Mouse (Mus musculus) heart, embryonic 15.5 days (tissue): Measurements from ENCODE around the gene Lamtor2. TPM values are rescaled to one million over a fixed set of nuclear protein-coding genes. Genes with fewer than 3 reads are reported as not detected.

ENCODE experiments used
- ATAC-seq: fragments of 200-750 bp; cut with Nextera tagmentation; replicated peaks from 2 replicates; pipeline ENCODE4 v1.8.0; 2017; ENCODE audit warnings: low read depth, moderate TSS enrichment; ENCODE audit not compliant: insufficient number of reproducible peaks, insufficient read depth, low FRiP score
- H3K27ac ChIP-seq: fragments of 300-500 bp; sonication (generic); 2 replicates; pipeline ENCODE4 v1.5.1; 2015; ENCODE audit warnings: mild to moderate bottlenecking, inconsistent platforms
- H3K27me3 ChIP-seq: fragments of 300-500 bp; sonication (generic); 2 replicates; pipeline ENCODE4 v1.6.1; 2015; ENCODE audit warnings: inconsistent platforms
- H3K36me3 ChIP-seq: fragments of 300-500 bp; sonication (generic); 2 replicates; pipeline ENCODE4 v1.6.1; 2015; ENCODE audit warnings: mild to moderate bottlenecking, inconsistent platforms
- H3K4me1 ChIP-seq: fragments of 300-500 bp; sonication (generic); replicated peaks from 2 replicates; pipeline ENCODE4 v1.6.1; 2015; ENCODE audit warnings: inconsistent platforms
- H3K4me2 ChIP-seq: fragments of 300-500 bp; sonication (generic); 2 replicates; pipeline ENCODE4 v1.6.1; 2015; ENCODE audit warnings: inconsistent platforms, mild to moderate bottlenecking, moderate library complexity
- H3K4me3 ChIP-seq: fragments of 300-500 bp; sonication (generic); 2 replicates; pipeline ENCODE4 v1.5.1; 2015; ENCODE audit warnings: mild to moderate bottlenecking, inconsistent platforms
- H3K9ac ChIP-seq: fragments of 300-500 bp; sonication (generic); 2 replicates; pipeline ENCODE4 v1.6.1; 2015; ENCODE audit warnings: mild to moderate bottlenecking, inconsistent platforms
- H3K9me3 ChIP-seq: fragments of 300-500 bp; sonication (generic); replicated peaks from 2 replicates; pipeline ENCODE4 v1.6.1; 2016; ENCODE audit warnings: inconsistent platforms
- WGBS: fragments of 180-500 bp; shearing (Covaris S2); methylation state at CpG from one replicate; pipeline ENCODE4 v1.1.7; 2015; ENCODE audit warnings: mixed read lengths; 5-methylcytosine and 5-hydroxymethylcytosine counted together
- polyA plus RNA-seq: library from polyadenylated mRNA; unstranded; fragments of >200 nt; fragmentation: Nextera tagmentation; extraction: Ambion mirVana; gene quantifications from 2 replicates; pipeline ENCODE4 v1.2.1, GENCODE M21; 2015

The Lamtor2 gene
- polyA plus RNA-seq, 1 experiment from 2014 or later = 119 TPM

GRCm38 (mm10) chr3:88521803-88522331 is 31.0 kb downstream of the Lamtor2 start:
- peaks cover 14% of the 10 kb centered on the region; the same call in 1 of the 2 replicates for H3K4me1 ChIP-seq
- no peak overlapping the region for H3K9ac ChIP-seq
- no peaks in the 10 kb centered on the region for H3K27me3 ChIP-seq
- 27% methylated on average over 9 of the region's 9 CpGs for WGBS
- ATAC-seq = no peak
- H3K4me2 ChIP-seq = no peak overlapping the region
- no peaks in the 10 kb centered on the region for H3K9me3 ChIP-seq
- H3K36me3 ChIP-seq = no peaks in the 10 kb centered on the region
- H3K27ac ChIP-seq = no peak overlapping the region
- no peak overlapping the region for H3K4me3 ChIP-seq

GRCm38 (mm10) chr3:88521156-88521555 is 31.7 kb downstream of the Lamtor2 start:
- Histone ChIP-seq H3K36me3 (no peaks in the 10 kb centered on the region), H3K27me3 (no peaks in the 10 kb centered on the region), H3K9ac (no peak overlapping the region), H3K4me1 (peaks cover 9% of the 10 kb centered on the region; the same call in 1 of the 2 replicates), H3K4me3 (no peak overlapping the region), H3K4me2 (no peak overlapping the region), H3K27ac (no peak overlapping the region), H3K9me3 (no peaks in the 10 kb centered on the region)
- ATAC-seq = no peak
- WGBS = 91% methylated on average over 6 of the region's 6 CpGs

- H3K4me3 ChIP-seq = no peak overlapping the region
- H3K27ac ChIP-seq = no peak overlapping the region
- no peaks in the 10 kb centered on the region for H3K27me3 ChIP-seq
- ATAC-seq = no peak
- no peak overlapping the region for H3K9ac ChIP-seq
- no peaks in the 10 kb centered on the region for H3K36me3 ChIP-seq
- H3K4me2 ChIP-seq = no peak overlapping the region
- H3K9me3 ChIP-seq = no peaks in the 10 kb centered on the region
- WGBS = 72% methylated on average over 2 of the region's 2 CpGs
- H3K4me1 ChIP-seq = peaks cover 13% of the 10 kb centered on the region; the same call in 1 of the 2 replicates
Observed at GRCm38 (mm10) chr3:88520078-88520477, 32.8 kb downstream of the Lamtor2 start.

DNA sequence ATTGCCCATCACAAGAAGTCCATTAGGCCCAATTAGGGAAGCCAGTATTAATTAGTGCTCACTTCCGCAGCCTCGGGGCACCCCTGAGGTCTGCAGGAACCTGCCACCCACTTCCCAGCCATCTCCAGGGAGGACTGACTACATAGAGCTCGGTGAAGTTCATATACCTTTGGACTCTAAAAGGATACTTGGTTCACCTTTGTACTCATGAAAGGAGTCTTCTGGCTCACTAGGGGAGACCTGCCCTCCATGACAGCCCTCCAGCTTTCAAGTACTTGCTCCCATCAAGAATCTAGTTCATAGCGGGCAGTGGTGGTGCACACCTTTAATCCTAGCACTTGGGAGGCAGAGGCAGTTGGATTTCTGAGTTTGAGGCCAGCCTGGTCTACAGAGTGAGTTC is 34.5 kb downstream of the Lamtor2 start:
- H3K27me3 ChIP-seq = no peaks in the 10 kb centered on the region
- H3K4me3 ChIP-seq = no peak overlapping the region
- H3K36me3 ChIP-seq = no peaks in the 10 kb centered on the region
- H3K9me3 ChIP-seq = no peaks in the 10 kb centered on the region
- no peak overlapping the region for H3K4me2 ChIP-seq
- H3K4me1 ChIP-seq = peaks cover 23% of the 10 kb centered on the region
- no peak overlapping the region for H3K9ac ChIP-seq
- ATAC-seq = no peak
- 84% methylated on average over 4 of the region's 4 CpGs for WGBS
- no peak overlapping the region for H3K27ac ChIP-seq

DNA sequence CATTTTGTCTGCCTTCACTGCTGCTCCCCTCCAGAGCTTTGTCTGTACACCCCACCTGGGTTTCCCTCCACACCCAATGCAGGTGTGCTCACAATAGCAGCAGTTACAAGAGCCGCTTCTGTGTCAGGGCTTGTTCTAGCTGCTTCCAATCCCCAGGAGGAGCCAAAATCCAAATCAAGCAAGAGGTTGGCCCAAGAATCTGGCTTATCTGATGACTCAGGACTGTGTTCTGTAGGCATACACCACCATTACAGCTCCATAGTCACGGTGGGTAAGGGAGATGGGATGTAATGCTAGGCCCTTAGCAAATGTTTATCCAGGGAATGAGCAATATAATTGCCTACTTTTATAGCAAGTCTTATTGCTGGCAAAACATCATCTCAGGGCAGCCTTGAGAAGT is 36.5 kb downstream of the Lamtor2 start:
- no peak for ATAC-seq
- Histone ChIP-seq H3K4me2 (no peak overlapping the region), H3K27me3 (no peaks in the 10 kb centered on the region), H3K9me3 (no peaks in the 10 kb centered on the region), H3K4me3 (no peak overlapping the region), H3K9ac (no peak overlapping the region), H3K27ac (no peak overlapping the region), H3K36me3 (no peaks in the 10 kb centered on the region), H3K4me1 (peaks cover 38% of the 10 kb centered on the region)
- WGBS = 80% methylated on average over 2 of the region's 2 CpGs

- Histone ChIP-seq H3K4me2 (no peak overlapping the region), H3K9ac (no peak overlapping the region), H3K9me3 (no peaks in the 10 kb centered on the region), H3K4me3 (no peak overlapping the region), H3K4me1 (peaks cover 50% of the 10 kb centered on the region), H3K36me3 (no peaks in the 10 kb centered on the region), H3K27me3 (no peaks in the 10 kb centered on the region), H3K27ac (no peak overlapping the region)
- no peak for ATAC-seq
- WGBS = 94% methylated on average over 2 of the region's 2 CpGs
Observed at GRCm38 (mm10) chr3:88515095-88515386, 37.8 kb downstream of the Lamtor2 start.

GRCm38 (mm10) chr3:88514231-88515094 is 38.4 kb downstream of the Lamtor2 start:
- no peak overlapping the region for H3K4me3 ChIP-seq
- H3K36me3 ChIP-seq = no peaks in the 10 kb centered on the region
- H3K27ac ChIP-seq = no peak overlapping the region
- no peaks in the 10 kb centered on the region for H3K27me3 ChIP-seq
- H3K9me3 ChIP-seq = no peaks in the 10 kb centered on the region
- peaks cover 52% of the 10 kb centered on the region for H3K4me1 ChIP-seq
- 74% methylated on average over 10 of the region's 10 CpGs for WGBS
- no peak overlapping the region for H3K9ac ChIP-seq
- no peak overlapping the region for H3K4me2 ChIP-seq
- no peak for ATAC-seq

DNA sequence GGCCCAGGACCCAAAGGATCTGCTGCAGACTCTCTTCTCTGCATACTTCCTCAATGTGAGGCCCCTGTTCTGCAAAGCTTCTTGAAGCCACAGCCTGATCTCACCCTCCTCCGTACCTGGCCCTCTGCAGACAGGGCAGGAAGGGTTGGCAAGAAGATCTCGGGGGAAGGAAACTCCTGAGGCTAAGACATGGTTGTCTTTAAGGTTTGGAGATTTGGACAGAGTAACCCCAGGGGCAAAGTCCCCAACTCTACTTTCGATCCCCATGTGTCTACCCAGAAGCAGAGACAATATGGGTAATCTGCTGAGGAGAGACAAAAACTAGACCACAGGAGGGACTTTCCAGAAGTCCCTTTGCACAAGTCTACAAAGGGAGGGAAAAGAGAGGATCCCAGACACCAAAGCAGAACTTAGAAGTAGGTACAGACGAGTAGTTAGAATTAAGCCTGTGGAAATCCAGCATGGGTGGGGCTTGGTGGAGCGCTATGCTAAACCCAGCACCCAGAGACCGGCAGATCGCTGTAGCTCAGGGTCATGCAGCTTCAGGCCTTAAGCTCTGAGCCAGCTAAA is 39.2 kb downstream of the Lamtor2 start:
- no peaks in the 10 kb centered on the region for H3K36me3 ChIP-seq
- 79% methylated on average over 7 of the region's 7 CpGs for WGBS
- H3K4me1 ChIP-seq = peaks cover 57% of the 10 kb centered on the region
- no peak for ATAC-seq
- H3K27ac ChIP-seq = 0 out of 2 replicates have a peak overlapping the region, but pooled peaks have one; percentile 12
- H3K9ac ChIP-seq = no peak overlapping the region
- H3K27me3 ChIP-seq = no peaks in the 10 kb centered on the region
- H3K4me3 ChIP-seq = no peak overlapping the region
- H3K9me3 ChIP-seq = no peaks in the 10 kb centered on the region
- no peak overlapping the region for H3K4me2 ChIP-seq

DNA sequence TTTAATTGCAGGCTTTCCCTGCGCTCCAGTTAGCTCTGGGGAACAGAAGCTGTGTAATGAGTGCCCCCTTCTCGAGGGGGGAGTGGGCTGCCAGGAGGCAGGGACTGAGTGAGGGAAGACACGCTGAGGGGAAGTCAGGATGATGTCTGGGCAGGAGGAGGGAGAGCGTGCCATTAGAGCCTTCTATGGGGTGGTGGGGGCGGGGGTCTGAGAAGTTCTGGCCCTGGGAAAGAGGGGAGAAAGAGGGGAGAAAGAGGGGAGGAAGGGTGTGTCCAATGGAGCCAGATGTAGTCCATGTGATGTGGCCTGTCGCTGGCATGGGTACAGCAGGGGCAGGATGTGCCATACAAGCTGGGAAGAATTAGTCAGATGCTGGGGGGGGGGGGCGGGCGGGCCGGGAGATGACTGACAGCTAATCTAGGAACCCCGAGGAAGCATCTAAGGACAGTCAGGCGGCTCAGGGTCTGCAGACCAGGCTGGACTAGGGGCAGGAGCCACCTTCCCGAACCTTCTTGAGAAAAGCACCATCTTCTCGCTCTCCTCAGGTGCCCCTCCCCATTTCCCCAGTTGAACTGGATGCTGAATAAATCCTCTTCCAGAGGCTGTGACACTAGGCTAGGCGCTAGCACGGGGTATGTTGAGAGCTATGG is 39.9 kb downstream of the Lamtor2 start:
- no peaks in the 10 kb centered on the region for H3K27me3 ChIP-seq
- no peak overlapping the region for H3K4me2 ChIP-seq
- no peak overlapping the region for H3K4me3 ChIP-seq
- no peak for ATAC-seq
- H3K36me3 ChIP-seq = no peaks in the 10 kb centered on the region
- H3K4me1 ChIP-seq = peaks cover 57% of the 10 kb centered on the region
- H3K9me3 ChIP-seq = no peaks in the 10 kb centered on the region
- H3K9ac ChIP-seq = no peak overlapping the region
- H3K27ac ChIP-seq = peak overlapping the region; percentile 53
- 36% methylated on average over 13 of the region's 15 CpGs for WGBS

- no peak overlapping the region for H3K9ac ChIP-seq
Observed at GRCm38 (mm10) chr3:88512141-88512895, 40.6 kb downstream of the Lamtor2 start.

GRCm38 (mm10) chr3:88511559-88511958 is 41.3 kb downstream of the Lamtor2 start:
- Histone ChIP-seq H3K9ac (no peak overlapping the region), H3K4me1 (peaks cover 57% of the 10 kb centered on the region), H3K27me3 (no peaks in the 10 kb centered on the region), H3K9me3 (no peaks in the 10 kb centered on the region), H3K36me3 (no peaks in the 10 kb centered on the region), H3K4me2 (no peak overlapping the region), H3K4me3 (no peak overlapping the region), H3K27ac (no peak overlapping the region)
- no peak for ATAC-seq
- WGBS = 41% methylated on average over 4 of the region's 4 CpGs

More at GRCm38 (mm10) chr3:88512141-88512895, 40.6 kb downstream of the Lamtor2 start:
- peaks cover 57% of the 10 kb centered on the region for H3K4me1 ChIP-seq
- H3K27me3 ChIP-seq = no peaks in the 10 kb centered on the region
- WGBS = 36% methylated on average over 6 of the region's 6 CpGs
- no peak overlapping the region for H3K4me2 ChIP-seq
- no peaks in the 10 kb centered on the region for H3K36me3 ChIP-seq
- peak overlapping the region; percentile 53 for H3K27ac ChIP-seq
- no peaks in the 10 kb centered on the region for H3K9me3 ChIP-seq
- H3K4me3 ChIP-seq = no peak overlapping the region
- no peak for ATAC-seq
